Mouse (Mus musculus) spleen, adult 2 months (tissue): ENCODE results near the gene Lpcat1.

ENCODE experiments used
- CTCF ChIP-seq: fragments of 200-500 bp; IDR thresholded peaks from 2 replicates; pipeline ENCODE4 v1.5.1; 2011; ENCODE audit warnings: mild to moderate bottlenecking, inconsistent platforms; ENCODE audit not compliant: insufficient read depth, insufficient read length, insufficient replicate concordance; ENCODE audit errors: extremely low read depth
- POLR2A ChIP-seq: fragments of 200-500 bp; IDR thresholded peaks from 2 replicates; pipeline ENCODE4 v1.6.1; 2011; ENCODE audit warnings: low read depth, low read length, inconsistent platforms

DNA sequence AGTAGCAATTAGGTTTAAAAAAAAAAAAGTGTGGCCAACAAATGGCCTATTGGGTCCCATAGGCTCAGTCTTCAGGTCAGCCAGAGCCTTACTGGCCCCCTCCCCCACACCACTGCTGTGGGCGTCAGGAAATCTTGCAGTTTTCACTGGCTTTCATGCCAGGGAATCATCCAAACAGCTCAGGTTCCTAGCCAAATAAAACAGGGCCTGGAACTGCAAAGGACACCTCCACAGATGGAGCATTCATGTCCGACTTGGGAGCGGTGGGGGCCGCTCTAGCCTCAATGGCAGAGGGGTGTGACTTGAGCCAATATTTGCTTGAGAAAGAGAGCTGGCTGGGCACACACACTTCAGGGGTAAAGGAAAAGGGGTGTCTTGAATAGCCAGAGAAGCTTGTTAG lies 20.5 kb upstream of the Lpcat1 start:
- TF ChIP-seq CTCF = no peak
- TF ChIP-seq POLR2A = no peak
